Mouse (Mus musculus): ENCODE results near the gene Tmed2.

DNA sequence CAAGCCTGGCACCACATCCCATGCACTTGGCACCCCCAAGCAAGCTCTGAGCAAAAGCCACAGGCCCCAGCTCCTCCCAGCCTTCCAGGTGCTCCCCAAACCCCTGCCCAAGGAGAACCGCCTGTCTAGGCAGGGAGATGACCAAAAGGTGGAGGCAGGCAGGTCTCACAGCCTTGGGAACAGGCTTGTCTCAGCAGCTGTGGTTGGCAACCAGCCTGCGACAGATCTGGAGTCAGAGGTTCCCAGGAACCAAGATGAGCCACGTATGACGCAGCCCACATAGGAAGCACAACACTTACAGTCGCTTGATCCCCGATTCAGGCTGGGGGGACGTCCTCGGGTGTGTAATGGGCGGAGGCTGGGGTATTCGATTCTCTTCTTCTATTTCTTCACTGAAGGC lies 39.0 kb upstream of the Tmed2 start:
- TF ChIP-seq REST (IDR thresholded peaks at IDR 0.05; ENCODE audit: insufficient read depth, insufficient read length), result no peak
- no peak for TF ChIP-seq POLR2A (IDR thresholded peaks at IDR 0.05; ENCODE audit: insufficient read length, low read depth)
- no peak for TF ChIP-seq POLR2AphosphoS2 (IDR thresholded peaks at IDR 0.05; ENCODE audit: insufficient read length, low read depth)
- no peak for TF ChIP-seq TCF12 (IDR thresholded peaks at IDR 0.05; ENCODE audit: insufficient read depth, poor library complexity, severe bottlenecking)
- no peak for TF ChIP-seq USF1 (IDR thresholded peaks at IDR 0.05; ENCODE audit: low read depth)
- TF ChIP-seq MYOG (IDR thresholded peaks at IDR 0.05; ENCODE audit: control insufficient read depth in 1 of 3, insufficient read depth in 1 of 3, insufficient read length in 2 of 3, low read depth in 2 of 3), result no peak
- TF ChIP-seq MYOD1 (IDR thresholded peaks at IDR 0.05; ENCODE audit: control insufficient read depth in 1 of 3, insufficient read length in 2 of 3, low read depth in 2 of 3), result no peak
- no peak for TF ChIP-seq E2F4 (IDR thresholded peaks at IDR 0.05; ENCODE audit: insufficient read depth)
- no peak for TF ChIP-seq MAX (IDR thresholded peaks at IDR 0.05; ENCODE audit: low read depth)

All from myocyte (in vitro differentiated cells).